Mouse (Mus musculus) liver, embryonic 16.5 days (tissue): ENCODE results near the gene Dennd4b. TPM values are rescaled to one million over a fixed set of nuclear protein-coding genes. Genes with fewer than 3 reads are reported as not detected.

Experiments used
- ATAC-seq: fragments of 200-750 bp; cut with Nextera tagmentation; 2 replicates; pipeline ENCODE4 v1.8.0; 2017; ENCODE audit warnings: low read depth, mild to moderate bottlenecking, moderate number of reproducible peaks, moderate library complexity
- H3K27ac ChIP-seq: fragments of 300-500 bp; sonication (generic); 2 replicates; pipeline ENCODE4 v1.5.1; 2014; ENCODE audit warnings: mild to moderate bottlenecking, low read length
- H3K27me3 ChIP-seq: fragments of 300-500 bp; sonication (generic); 2 replicates; pipeline ENCODE4 v1.6.1; 2014; ENCODE audit warnings: low read depth, low read length, mixed read lengths; ENCODE audit not compliant: control insufficient read depth, insufficient read depth
- H3K36me3 ChIP-seq: fragments of 300-500 bp; sonication (generic); 2 replicates; pipeline ENCODE4 v1.6.1; 2014; ENCODE audit warnings: mild to moderate bottlenecking; ENCODE audit not compliant: control insufficient read depth, insufficient read depth
- H3K4me1 ChIP-seq: fragments of 300-500 bp; sonication (generic); 2 replicates; pipeline ENCODE4 v1.6.1; 2014; ENCODE audit warnings: low read depth, low read length, mixed read lengths; ENCODE audit not compliant: control insufficient read depth
- H3K4me2 ChIP-seq: fragments of 300-500 bp; sonication (generic); 2 replicates; pipeline ENCODE4 v1.6.1; 2014; ENCODE audit warnings: low read depth, low read length, mixed read lengths
- H3K4me3 ChIP-seq: fragments of 300-500 bp; sonication (generic); 2 replicates; pipeline ENCODE4 v1.5.1; 2014; ENCODE audit warnings: low read depth, mild to moderate bottlenecking, low read length
- H3K9ac ChIP-seq: fragments of 300-500 bp; sonication (generic); 2 replicates; pipeline ENCODE4 v1.6.1; 2014; ENCODE audit warnings: low read depth, low read length
- H3K9me3 ChIP-seq: fragments of 300-500 bp; sonication (generic); replicated peaks from 2 replicates; pipeline ENCODE4 v1.6.1; 2016; ENCODE audit warnings: low read length; ENCODE audit not compliant: control insufficient read depth
- whole genome bisulfite sequencing: fragments of 180-500 bp; shearing (Covaris S2); extraction: QIAGEN DNeasy Blood & Tissue Kit; methylation state at CpG from one replicate; pipeline ENCODE4 v1.1.7; 2014; ENCODE audit not compliant: insufficient replicate concordance; 5-methylcytosine and 5-hydroxymethylcytosine counted together
- microRNA-seq: library from miRNA; unstranded; fragments of <30 nt; microRNA quantifications from one replicate; pipeline ENCODE4, GENCODE M21; 2016
- polyA plus RNA-seq: library from polyadenylated mRNA; unstranded; fragments of >200 nt; fragmentation: Nextera tagmentation; extraction: Ambion mirVana; gene quantifications from 2 replicates; pipeline ENCODE4 v1.2.1, GENCODE M21; 2015

Dennd4b gene
- polyA plus RNA-seq, 1 experiment from 2014 or later = 2.8 TPM

DNA sequence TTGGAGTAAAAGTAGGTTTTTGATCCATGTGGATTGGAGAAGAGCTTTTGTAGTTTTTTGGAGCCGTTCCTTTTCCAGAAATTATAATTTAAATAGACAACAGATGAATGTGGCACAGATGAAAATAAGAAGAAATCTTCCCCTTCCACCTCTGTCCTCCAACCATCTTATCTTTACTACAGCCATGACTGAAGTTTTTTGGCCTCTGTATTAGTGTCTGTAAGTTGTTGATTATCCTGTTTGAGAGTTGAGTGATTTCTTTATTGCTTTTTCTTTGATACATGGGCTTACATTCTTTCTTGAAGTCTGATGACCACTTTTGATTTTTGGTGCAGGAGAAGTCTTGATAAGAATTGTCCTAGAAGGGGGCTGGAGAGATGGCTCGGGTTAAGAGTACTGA, 29.7 kb downstream of the Dennd4b start:
- Histone ChIP-seq H3K27me3 (no peaks in the 10 kb centered on the region), H3K9ac (peak overlapping the region; percentile 95; the same call in 1 of the 2 replicates), H3K4me2 (peak overlapping the region; percentile 81), H3K9me3 (no peaks in the 10 kb centered on the region), H3K4me3 (peak overlapping the region; percentile 93), H3K27ac (peak overlapping the region; percentile 97), H3K4me1 (peaks cover 27% of the 10 kb centered on the region), H3K36me3 (no peaks in the 10 kb centered on the region)
- ATAC-seq = no peak
- WGBS = 32% methylated on average over 2 of the region's 2 CpGs

DNA sequence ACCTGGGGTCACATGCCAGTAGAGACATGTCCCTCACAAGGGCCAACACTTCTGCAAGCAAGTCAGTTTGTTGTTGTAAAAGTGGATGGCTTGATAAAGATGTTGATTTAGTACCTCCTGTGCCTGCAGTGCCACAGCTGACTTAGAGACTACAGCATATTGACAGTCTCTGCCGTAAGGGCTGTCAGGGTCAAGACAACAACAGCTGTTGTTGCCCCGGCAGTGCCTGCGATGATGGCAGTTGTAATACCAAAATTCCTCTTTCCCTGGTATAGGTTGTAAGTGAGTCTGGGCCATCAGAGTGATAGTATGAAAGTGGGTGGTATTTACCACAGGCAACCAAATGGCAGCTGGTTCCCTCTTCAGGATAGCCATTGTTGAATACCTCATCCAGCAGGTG, 40.8 kb downstream of the Dennd4b start:
- Histone ChIP-seq H3K4me3 (no peak overlapping the region), H3K36me3 (no peaks in the 10 kb centered on the region), H3K4me1 (no peaks in the 10 kb centered on the region; the same call in 1 of the 2 replicates), H3K27me3 (no peaks in the 10 kb centered on the region), H3K27ac (no peak overlapping the region), H3K9me3 (no peaks in the 10 kb centered on the region), H3K9ac (no peak overlapping the region), H3K4me2 (no peak overlapping the region)
- WGBS = 84% methylated on average over 3 of the region's 3 CpGs
- no peak for ATAC-seq

- Histone ChIP-seq H3K4me1 (no peaks in the 10 kb centered on the region; the same call in 1 of the 2 replicates), H3K4me3 (no peak overlapping the region), H3K36me3 (no peaks in the 10 kb centered on the region), H3K4me2 (no peak overlapping the region), H3K9ac (no peak overlapping the region), H3K27me3 (no peaks in the 10 kb centered on the region), H3K9me3 (no peaks in the 10 kb centered on the region), H3K27ac (no peak overlapping the region)
- ATAC-seq = no peak
Observed at GRCm38 (mm10) chr3:90309589-90309988, 44.6 kb downstream of the Dennd4b start.

DNA sequence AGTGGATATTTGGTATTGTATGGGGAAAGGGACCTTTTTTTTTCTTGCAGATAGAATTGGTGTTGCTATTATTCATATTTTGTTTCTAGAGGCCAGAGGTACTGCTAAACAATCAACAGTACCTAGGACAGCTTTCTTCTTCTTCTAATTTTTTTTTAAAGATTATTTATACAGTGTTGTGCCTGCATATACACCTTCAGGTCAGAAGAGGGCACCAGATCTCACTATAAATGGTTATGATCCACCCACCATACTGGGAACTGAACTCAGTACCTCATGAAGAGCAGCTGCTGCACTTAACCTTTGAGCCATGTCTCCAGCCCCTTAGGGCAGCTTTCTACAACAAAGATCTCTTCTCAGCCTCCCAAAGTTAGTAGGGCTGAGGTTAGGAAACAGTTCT, 48.4 kb downstream of the Dennd4b start:
- Histone ChIP-seq H3K4me1 (no peaks in the 10 kb centered on the region; the same call in 1 of the 2 replicates), H3K4me3 (no peak overlapping the region), H3K9ac (no peak overlapping the region), H3K27me3 (no peaks in the 10 kb centered on the region), H3K4me2 (no peak overlapping the region), H3K36me3 (no peaks in the 10 kb centered on the region), H3K27ac (no peak overlapping the region), H3K9me3 (no peaks in the 10 kb centered on the region)
- ATAC-seq = no peak

GRCm38 (mm10) chr3:90314241-90314640, 49.3 kb downstream of the Dennd4b start:
- Histone ChIP-seq H3K4me2 (no peak overlapping the region), H3K9me3 (no peaks in the 10 kb centered on the region), H3K4me3 (no peak overlapping the region), H3K36me3 (no peaks in the 10 kb centered on the region), H3K9ac (no peak overlapping the region), H3K4me1 (no peaks in the 10 kb centered on the region; the same call in 1 of the 2 replicates), H3K27ac (no peak overlapping the region), H3K27me3 (no peaks in the 10 kb centered on the region)
- no peak for ATAC-seq

GRCm38 (mm10) chr3:90322289-90322688, 57.3 kb downstream of the Dennd4b start:
- Histone ChIP-seq H3K9ac (no peak overlapping the region), H3K9me3 (no peaks in the 10 kb centered on the region), H3K4me1 (0 out of 2 replicates have a peak, but pooled peaks cover 2% of the 10 kb centered on the region), H3K27ac (no peak overlapping the region), H3K36me3 (no peaks in the 10 kb centered on the region), H3K4me2 (no peak overlapping the region), H3K4me3 (no peak overlapping the region), H3K27me3 (no peaks in the 10 kb centered on the region)
- WGBS = 52% methylated on average over 6 of the region's 6 CpGs
- no peak for ATAC-seq

- H3K4me3 ChIP-seq = no peak overlapping the region
- H3K4me1 ChIP-seq = 0 out of 2 replicates have a peak, but pooled peaks cover 2% of the 10 kb centered on the region
- H3K9me3 ChIP-seq = no peaks in the 10 kb centered on the region
- peak; percentile 19; the same call in 1 of the 2 replicates for ATAC-seq
- H3K27ac ChIP-seq = no peak overlapping the region
- H3K36me3 ChIP-seq = no peaks in the 10 kb centered on the region
- H3K9ac ChIP-seq = no peak overlapping the region
- H3K27me3 ChIP-seq = no peaks in the 10 kb centered on the region
- 64% methylated on average over 5 of the region's 5 CpGs for WGBS
- no peak overlapping the region for H3K4me2 ChIP-seq
Observed at GRCm38 (mm10) chr3:90323119-90323518, 58.1 kb downstream of the Dennd4b start.

Small RNA genes within 50 kb of the gene (microRNA-seq; reads per million reads assigned to microRNA genes)
- gene Mir7012 = not detected

Other genes starting within 250 kb of the Dennd4b start
- 76.1 and 76.3 TPM in 2 replicates for gene 4933434E20Rik, start 213.5 kb upstream of the Dennd4b start, polyA plus RNA-seq
- gene Ubap2l, start 212.6 kb upstream of the Dennd4b start, polyA plus RNA-seq = 57.4 and 64.4 TPM in 2 replicates
- gene Tpm3, start 192.5 kb upstream of the Dennd4b start, polyA plus RNA-seq = 162 and 169 TPM in 2 replicates
- 0.04 and 0.06 TPM in 2 replicates for gene Nup210l, start 161.1 kb upstream of the Dennd4b start, polyA plus RNA-seq
- 555 and 627 TPM in 2 replicates for gene Rps27, start 51.5 kb upstream of the Dennd4b start, polyA plus RNA-seq
- gene Rab13, start 51.5 kb upstream of the Dennd4b start, polyA plus RNA-seq = 3.8 and 4.1 TPM in 2 replicates
- 35.7 and 37.7 TPM in 2 replicates for gene Jtb, start 33.6 kb upstream of the Dennd4b start, polyA plus RNA-seq
- gene Creb3l4, start 21.7 kb upstream of the Dennd4b start, polyA plus RNA-seq = 0.35 and 0.41 TPM in 2 replicates
- gene Slc39a1, start 17.0 kb upstream of the Dennd4b start, polyA plus RNA-seq = 30.0 and 33.5 TPM in 2 replicates
- 5.2 and 6.9 TPM in 2 replicates for gene Crtc2, start 11.0 kb upstream of the Dennd4b start, polyA plus RNA-seq
- gene Gatad2b, start 28.0 kb downstream of the Dennd4b start, polyA plus RNA-seq = 3.2 and 3.9 TPM in 2 replicates
- gene Slc27a3, start 124.8 kb downstream of the Dennd4b start, polyA plus RNA-seq = 1.1 and 1.5 TPM in 2 replicates
- 6.7 and 7.2 TPM in 2 replicates for gene Ints3, start 168.4 kb downstream of the Dennd4b start, polyA plus RNA-seq
- gene Npr1, start 200.7 kb downstream of the Dennd4b start, polyA plus RNA-seq = 4.1 and 4.3 TPM in 2 replicates
- gene Ilf2, start 210.9 kb downstream of the Dennd4b start, polyA plus RNA-seq = 44.8 and 48.7 TPM in 2 replicates
- gene Snapin, start 225.8 kb downstream of the Dennd4b start, polyA plus RNA-seq = 17.8 and 18.2 TPM in 2 replicates
- gene Chtop, start 244.3 kb downstream of the Dennd4b start, polyA plus RNA-seq = 38.8 and 41.2 TPM in 2 replicates
- gene S100a1, start 249.2 kb downstream of the Dennd4b start, polyA plus RNA-seq = 26.5 and 33.8 TPM in 2 replicates
- 18.9 and 19.6 TPM in 2 replicates for gene S100a13, start 249.2 kb downstream of the Dennd4b start, polyA plus RNA-seq